Mouse (Mus musculus): Measurements from ENCODE around the gene Unc93a2.
"Not testable (repeated sequence)": the region's sequence is repeated elsewhere in the genome, so short reads cannot be mapped to it uniquely, and the experiment has no call there.

DNA sequence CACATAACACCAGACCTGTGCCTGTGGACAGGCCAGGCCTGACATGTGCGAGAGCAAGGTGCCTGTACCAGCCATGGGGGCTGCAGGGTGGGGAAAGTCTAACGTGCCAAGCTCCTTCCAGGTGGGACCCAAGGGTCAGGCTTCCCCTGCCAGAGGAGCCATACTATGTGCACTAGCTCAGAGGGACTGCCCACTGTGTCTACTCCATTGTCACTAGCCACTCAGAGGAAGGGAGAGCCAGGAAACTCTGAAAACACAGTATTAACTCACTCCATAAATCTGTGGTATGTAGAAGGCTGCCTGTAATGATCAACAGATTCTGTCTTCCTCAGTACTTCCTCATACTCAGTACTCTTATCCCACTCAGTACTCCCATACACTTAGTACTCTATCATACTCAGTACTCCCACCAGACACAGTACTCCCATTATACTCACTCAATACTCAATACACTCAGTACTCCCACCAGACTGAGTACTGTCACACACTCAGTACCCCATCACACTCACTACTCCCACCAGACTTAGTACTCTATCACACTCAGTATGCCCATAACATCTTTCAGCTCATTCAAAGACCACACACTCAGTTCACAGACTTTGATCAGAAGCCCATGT lies 3.2 kb upstream of the Unc93a2 start:
- not testable (repeated sequence) for TF ChIP-seq CTCF (conservative IDR thresholded peaks at IDR 0.05; ENCODE audit: insufficient read depth, insufficient read length, low read depth, low read length); POLR2A (IDR thresholded peaks at IDR 0.05; ENCODE audit: low read depth, low read length)

All from kidney, adult 2 months (tissue).